Mouse (Mus musculus) embryonic facial prominence, embryonic 10.5 days (tissue): ENCODE measurements around the gene Cyth3. TPM values are rescaled to one million over a fixed set of nuclear protein-coding genes. Genes with fewer than 3 reads are reported as not detected.

Source experiments
- DNase-seq: peaks from one replicate; pipeline ENCODE4 v3.0.0-alpha.2; 2017; ENCODE audit warnings: low spot score
- H3K27ac ChIP-seq: fragments of 300-500 bp; sonication (generic); replicated peaks from 2 replicates; pipeline ENCODE4 v1.5.1; 2016; ENCODE audit warnings: mild to moderate bottlenecking
- H3K27me3 ChIP-seq: fragments of 300-500 bp; sonication (generic); replicated peaks from 2 replicates; pipeline ENCODE4 v1.6.1; 2016; ENCODE audit warnings: low read depth, mild to moderate bottlenecking; ENCODE audit not compliant: poor library complexity, severe bottlenecking
- H3K36me3 ChIP-seq: fragments of 300-500 bp; sonication (generic); replicated peaks from 2 replicates; pipeline ENCODE4 v1.6.1; 2016; ENCODE audit warnings: mild to moderate bottlenecking, moderate library complexity
- H3K4me1 ChIP-seq: fragments of 300-500 bp; sonication (generic); 2 replicates; pipeline ENCODE4 v1.6.1; 2016
- H3K4me3 ChIP-seq: fragments of 300-500 bp; sonication (generic); 2 replicates; pipeline ENCODE4 v1.5.1; 2016; ENCODE audit warnings: mild to moderate bottlenecking, moderate library complexity
- H3K9me3 ChIP-seq: fragments of 300-500 bp; sonication (generic); 2 replicates; pipeline ENCODE4 v1.6.1; 2016; ENCODE audit warnings: mild to moderate bottlenecking
- WGBS: fragments of 180-500 bp; shearing (Covaris S2); methylation state at CpG from one replicate; pipeline ENCODE4 v1.1.7; 2016; 5-methylcytosine and 5-hydroxymethylcytosine counted together
- polyA plus RNA-seq: library from polyadenylated mRNA; unstranded; fragments of >200 nt; fragmentation: Nextera tagmentation; extraction: Ambion mirVana; gene quantifications from 2 replicates; pipeline ENCODE4 v1.2.1, GENCODE M21; 2016

The Cyth3 gene
- polyA plus RNA-seq, 1 experiment from 2014 or later, result 48.1 TPM

GRCm38 (mm10) chr5:143630738-143631137 lies 8.5 kb downstream of the Cyth3 start:
- H3K9me3 ChIP-seq, result peaks cover 3% of the 10 kb centered on the region; the same call in 1 of the 2 replicates
- 91% methylated on average over 8 of the region's 8 CpGs for WGBS
- H3K27me3 ChIP-seq, result no peaks in the 10 kb centered on the region
- peaks cover 55% of the 10 kb centered on the region for H3K4me1 ChIP-seq
- 0 out of 2 replicates have a peak, but pooled peaks cover 10% of the 10 kb centered on the region for H3K36me3 ChIP-seq
- DNase-seq, result no peak
- H3K27ac ChIP-seq, result no peak overlapping the region
- H3K4me3 ChIP-seq, result no peak overlapping the region

- WGBS, result 84% methylated on average over 8 of the region's 8 CpGs
- peaks cover 3% of the 10 kb centered on the region; the same call in 1 of the 2 replicates for H3K9me3 ChIP-seq
- 0 out of 2 replicates have a peak, but pooled peaks cover 10% of the 10 kb centered on the region for H3K36me3 ChIP-seq
- H3K4me1 ChIP-seq, result peaks cover 55% of the 10 kb centered on the region
- H3K27ac ChIP-seq, result no peak overlapping the region
- H3K27me3 ChIP-seq, result no peaks in the 10 kb centered on the region
- no peak for DNase-seq
- no peak overlapping the region for H3K4me3 ChIP-seq
These were observed 9.3 kb downstream of the Cyth3 start for GRCm38 (mm10) chr5:143631559-143631958.

- DNase-seq, result peak; percentile 62
- Histone ChIP-seq H3K9me3 (peaks cover 3% of the 10 kb centered on the region; the same call in 1 of the 2 replicates), H3K36me3 (0 out of 2 replicates have a peak, but pooled peaks cover 10% of the 10 kb centered on the region), H3K27me3 (no peaks in the 10 kb centered on the region), H3K4me3 (peak overlapping the region; percentile 27; the same call in 1 of the 2 replicates), H3K4me1 (peaks cover 68% of the 10 kb centered on the region), H3K27ac (peak overlapping the region; percentile 67)
- 44% methylated on average over 9 of the region's 9 CpGs for WGBS
These were observed 10.7 kb downstream of the Cyth3 start for GRCm38 (mm10) chr5:143632674-143633557.

- peak overlapping the region; percentile 27; the same call in 1 of the 2 replicates for H3K4me3 ChIP-seq
These were observed 11.3 kb downstream of the Cyth3 start for GRCm38 (mm10) chr5:143633558-143633871.

GRCm38 (mm10) chr5:143633877-143634276 lies 11.6 kb downstream of the Cyth3 start:
- peak overlapping the region; percentile 27; the same call in 1 of the 2 replicates for H3K4me3 ChIP-seq
- no peak for DNase-seq
- peak overlapping the region; percentile 67 for H3K27ac ChIP-seq
- no peaks in the 10 kb centered on the region for H3K27me3 ChIP-seq
- peaks cover 3% of the 10 kb centered on the region; the same call in 1 of the 2 replicates for H3K9me3 ChIP-seq
- WGBS, result 55% methylated on average over 4 of the region's 4 CpGs
- peaks cover 78% of the 10 kb centered on the region for H3K4me1 ChIP-seq
- 0 out of 2 replicates have a peak, but pooled peaks cover 6% of the 10 kb centered on the region for H3K36me3 ChIP-seq

More at GRCm38 (mm10) chr5:143633558-143633871, 11.3 kb downstream of the Cyth3 start:
- H3K27ac ChIP-seq, result peak overlapping the region; percentile 67
- peaks cover 74% of the 10 kb centered on the region for H3K4me1 ChIP-seq
- WGBS, result 30% methylated on average over 5 of the region's 5 CpGs
- no peaks in the 10 kb centered on the region for H3K27me3 ChIP-seq
- 0 out of 2 replicates have a peak, but pooled peaks cover 9% of the 10 kb centered on the region for H3K36me3 ChIP-seq
- peaks cover 3% of the 10 kb centered on the region; the same call in 1 of the 2 replicates for H3K9me3 ChIP-seq
- peak; percentile 33 for DNase-seq

- no peak overlapping the region for H3K4me3 ChIP-seq
- 0 out of 2 replicates have a peak, but pooled peaks cover 6% of the 10 kb centered on the region for H3K36me3 ChIP-seq
- peaks cover 85% of the 10 kb centered on the region for H3K4me1 ChIP-seq
- 44% methylated on average over 12 of the region's 12 CpGs for WGBS
- H3K9me3 ChIP-seq, result peaks cover 3% of the 10 kb centered on the region; the same call in 1 of the 2 replicates
- no peaks in the 10 kb centered on the region for H3K27me3 ChIP-seq
- no peak for DNase-seq
- peak overlapping the region; percentile 63; the same call in 1 of the 2 replicates for H3K27ac ChIP-seq
These were observed 12.4 kb downstream of the Cyth3 start for GRCm38 (mm10) chr5:143634550-143635112.

GRCm38 (mm10) chr5:143635358-143635757 lies 13.1 kb downstream of the Cyth3 start:
- Histone ChIP-seq H3K36me3 (0 out of 2 replicates have a peak, but pooled peaks cover 3% of the 10 kb centered on the region), H3K27me3 (no peaks in the 10 kb centered on the region), H3K4me1 (peaks cover 92% of the 10 kb centered on the region), H3K27ac (0 out of 2 replicates have a peak overlapping the region, but pooled peaks have one; percentile 24), H3K9me3 (peaks cover under 1% of the 10 kb centered on the region; the same call in 1 of the 2 replicates), H3K4me3 (no peak overlapping the region)
- no peak for DNase-seq
- WGBS, result 70% methylated on average over 11 of the region's 11 CpGs

GRCm38 (mm10) chr5:143636173-143636572 lies 13.9 kb downstream of the Cyth3 start:
- Histone ChIP-seq H3K4me3 (no peak overlapping the region), H3K27ac (no peak overlapping the region; the same call in 1 of the 2 replicates), H3K27me3 (no peaks in the 10 kb centered on the region), H3K36me3 (no peaks in the 10 kb centered on the region), H3K4me1 (peaks cover 100% of the 10 kb centered on the region), H3K9me3 (no peaks in the 10 kb centered on the region)
- 81% methylated on average over 7 of the region's 7 CpGs for WGBS
- DNase-seq, result no peak

- Histone ChIP-seq H3K27ac (peak overlapping the region; percentile 81), H3K4me1 (peaks cover 100% of the 10 kb centered on the region), H3K4me3 (peak overlapping the region; percentile 18; the same call in 1 of the 2 replicates), H3K36me3 (no peaks in the 10 kb centered on the region), H3K9me3 (no peaks in the 10 kb centered on the region), H3K27me3 (no peaks in the 10 kb centered on the region)
- DNase-seq, result no peak
- WGBS, result 59% methylated on average over 11 of the region's 11 CpGs
These were observed 15.7 kb downstream of the Cyth3 start for GRCm38 (mm10) chr5:143637832-143638420.

GRCm38 (mm10) chr5:143638516-143639270 lies 16.4 kb downstream of the Cyth3 start:
- peak overlapping the region; percentile 18; the same call in 1 of the 2 replicates for H3K4me3 ChIP-seq
- H3K27ac ChIP-seq, result peak overlapping the region; percentile 81
- H3K4me1 ChIP-seq, result peaks cover 95% of the 10 kb centered on the region
- H3K9me3 ChIP-seq, result no peaks in the 10 kb centered on the region
- H3K27me3 ChIP-seq, result no peaks in the 10 kb centered on the region
- DNase-seq, result no peak
- H3K36me3 ChIP-seq, result no peaks in the 10 kb centered on the region
- WGBS, result 57% methylated on average over 7 of the region's 7 CpGs

GRCm38 (mm10) chr5:143639329-143639728 lies 17.1 kb downstream of the Cyth3 start:
- H3K4me1 ChIP-seq, result peaks cover 93% of the 10 kb centered on the region
- H3K27me3 ChIP-seq, result no peaks in the 10 kb centered on the region
- no peaks in the 10 kb centered on the region for H3K9me3 ChIP-seq
- H3K36me3 ChIP-seq, result 0 out of 2 replicates have a peak, but pooled peaks cover 3% of the 10 kb centered on the region
- DNase-seq, result no peak
- peak overlapping the region; percentile 81 for H3K27ac ChIP-seq
- WGBS, result 86% methylated on average over 4 of the region's 4 CpGs
- H3K4me3 ChIP-seq, result no peak overlapping the region
